Mouse (Mus musculus) brain, embryonic 14.5 days (tissue): Measurements from ENCODE around the gene Gab1.

ENCODE experiments used
- CTCF ChIP-seq: fragments of 200-500 bp; IDR thresholded peaks from 2 replicates; pipeline ENCODE4 v1.5.1; 2012; ENCODE audit warnings: inconsistent platforms, mild to moderate bottlenecking, moderate library complexity, borderline replicate concordance; ENCODE audit not compliant: insufficient read depth, insufficient read length; ENCODE audit errors: extremely low read depth
- POLR2A ChIP-seq: fragments of 200-500 bp; IDR thresholded peaks from 2 replicates; pipeline ENCODE4 v1.6.1; 2012; ENCODE audit warnings: mild to moderate bottlenecking, inconsistent platforms, borderline replicate concordance; ENCODE audit not compliant: poor library complexity, insufficient read depth, insufficient read length, severe bottlenecking; ENCODE audit errors: extremely low read depth

DNA sequence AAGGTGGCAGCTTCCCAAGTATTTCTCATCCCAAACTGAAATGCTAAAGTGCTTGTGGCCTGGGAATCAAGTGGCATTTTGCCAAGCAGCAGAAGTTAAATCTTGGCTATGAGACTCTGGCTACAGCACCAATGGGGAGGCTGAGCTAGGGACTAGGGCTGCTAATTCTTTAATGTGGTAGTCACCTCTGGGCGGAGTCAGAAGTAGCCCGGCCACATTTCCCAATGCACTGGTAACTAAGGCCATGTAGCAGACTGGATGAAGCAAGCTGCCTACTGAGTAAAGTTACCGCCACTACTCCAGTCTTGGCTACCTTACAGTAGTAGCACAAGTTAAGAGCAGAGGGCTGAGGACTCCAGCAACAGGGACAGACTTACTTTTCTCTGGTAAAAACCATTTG is 12.7 kb downstream of the Gab1 start:
- TF ChIP-seq CTCF (no peak), POLR2A (no peak)
